Mouse (Mus musculus): Measurements from ENCODE around the gene Znhit1.

- no peak for TF ChIP-seq CTCF (IDR thresholded peaks at IDR 0.05; ENCODE audit: extremely low read depth, insufficient read depth, insufficient read length, insufficient replicate concordance)
- no peak for TF ChIP-seq POLR2A (IDR thresholded peaks at IDR 0.05; ENCODE audit: low read depth, low read length)
Measured at GRCm38 (mm10) chr5:136932956-136933355, 54.9 kb downstream of the Znhit1 start.
